Mouse (Mus musculus) thymus, adult 2 months (tissue): ENCODE data around the gene Gm20388. TPM values are rescaled to one million over a fixed set of nuclear protein-coding genes. Genes with fewer than 3 reads are reported as not detected.

Experiments
- DNase-seq: peaks from one replicate; pipeline ENCODE4 v3.0.0; 2021
- H3K27ac ChIP-seq: fragments of 200-500 bp; 2 replicates; pipeline ENCODE4 v1.5.1; 2012; ENCODE audit warnings: low read length, control low read depth; ENCODE audit not compliant: control insufficient read depth, insufficient read depth
- H3K27me3 ChIP-seq: fragments of 200-500 bp; 2 replicates; pipeline ENCODE4 v1.6.1; 2012; ENCODE audit warnings: mild to moderate bottlenecking, low read length, moderate library complexity, mixed read lengths; ENCODE audit not compliant: control insufficient read depth, insufficient read depth
- H3K36me3 ChIP-seq: fragments of 200-500 bp; 2 replicates; pipeline ENCODE4 v1.6.1; 2012; ENCODE audit warnings: mild to moderate bottlenecking, low read length, moderate library complexity; ENCODE audit not compliant: control insufficient read depth, insufficient read depth
- H3K4me1 ChIP-seq: fragments of 200-500 bp; replicated peaks from 2 replicates; pipeline ENCODE4 v1.6.1; 2012; ENCODE audit warnings: low read length; ENCODE audit not compliant: control insufficient read depth, insufficient read depth
- H3K4me3 ChIP-seq: fragments of 200-500 bp; 2 replicates; pipeline ENCODE4 v1.5.1; 2012; ENCODE audit warnings: mild to moderate bottlenecking, low read length, control low read depth, moderate library complexity; ENCODE audit not compliant: control insufficient read depth, insufficient read depth
- CTCF ChIP-seq: fragments of 200-500 bp; IDR thresholded peaks from 2 replicates; pipeline ENCODE4 v1.5.1; 2012; ENCODE audit warnings: mild to moderate bottlenecking, control low read depth, low read length, moderate library complexity, borderline replicate concordance; ENCODE audit not compliant: control insufficient read depth, poor library complexity, insufficient read depth; ENCODE audit errors: extremely low read depth
- POLR2A ChIP-seq: fragments of 200-500 bp; IDR thresholded peaks from 2 replicates; pipeline ENCODE4 v1.6.1; 2012; ENCODE audit warnings: mild to moderate bottlenecking, low read length, control low read depth, moderate library complexity; ENCODE audit not compliant: control insufficient read depth, poor library complexity, insufficient read depth; ENCODE audit errors: extremely low read depth
- WGBS: fragments of 180-500 bp; shearing (Covaris S2); methylation state at CpG from one replicate; pipeline ENCODE4 v1.1.7; 2018; 5-methylcytosine and 5-hydroxymethylcytosine counted together
- polyA plus RNA-seq: library from polyadenylated mRNA; depleted of rRNA; stranded (reverse); fragments of >200 nt; gene quantifications from 2 replicates; pipeline ENCODE4 v1.2.3, GENCODE M21; 2012

The Gm20388 gene
- polyA plus RNA-seq, 1 experiment, result 103 TPM

DNA sequence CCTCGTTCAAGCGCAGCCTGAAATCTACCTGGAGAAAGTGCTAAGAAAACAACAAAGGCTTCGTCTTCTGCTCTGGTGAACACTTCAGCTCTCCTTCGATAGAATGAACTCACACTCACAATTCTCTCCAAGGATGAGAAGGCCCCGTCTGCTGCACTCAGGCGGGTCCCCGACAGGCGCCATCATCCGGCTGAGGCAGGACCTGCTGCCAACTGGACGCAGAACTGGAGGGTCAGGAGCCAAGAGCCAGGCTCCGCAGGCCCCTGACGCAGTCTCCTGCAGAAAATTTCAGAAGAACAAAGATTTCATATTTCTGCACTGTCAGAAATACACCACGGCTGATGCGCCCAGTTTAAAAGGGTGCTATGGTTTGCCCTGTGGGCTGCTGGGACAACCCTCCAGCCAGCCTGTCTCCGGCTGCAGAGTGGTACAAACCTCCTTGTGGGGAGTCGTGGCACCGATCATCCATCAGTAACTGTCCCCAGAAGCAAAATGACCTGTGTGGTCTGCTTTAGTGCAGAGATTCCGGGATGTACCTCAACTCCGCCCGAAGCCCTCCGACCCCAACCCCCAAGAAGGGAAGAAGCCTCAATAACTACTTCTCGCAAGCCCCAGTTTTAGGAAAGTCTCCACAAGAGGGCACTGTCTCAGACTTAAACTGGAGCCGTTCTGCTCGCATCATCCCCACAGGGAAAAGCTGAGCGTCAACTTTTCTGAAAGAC, 3732.8 kb downstream of the Gm20388 start:
- Histone ChIP-seq H3K27me3 (no peaks in the 10 kb centered on the region), H3K4me3 (no peak overlapping the region), H3K27ac (no peak overlapping the region), H3K36me3 (no peaks in the 10 kb centered on the region), H3K4me1 (no peaks in the 10 kb centered on the region)
- WGBS, result 22% methylated on average over 25 of the region's 25 CpGs
- TF ChIP-seq POLR2A, result no peak
- 0 out of 2 replicates have a peak, but pooled peaks have one; percentile 24 for TF ChIP-seq CTCF
- DNase-seq, result peak; percentile 23

GRCm38 (mm10) chr8:123645229-123645628, 3734.6 kb downstream of the Gm20388 start:
- TF ChIP-seq POLR2A (no peak), CTCF (no peak)
- WGBS, result 87% methylated on average over 9 of the region's 9 CpGs
- no peaks in the 10 kb centered on the region for H3K27me3 ChIP-seq
- DNase-seq, result no peak
- no peaks in the 10 kb centered on the region for H3K36me3 ChIP-seq
- no peaks in the 10 kb centered on the region for H3K4me1 ChIP-seq
- no peak overlapping the region for H3K27ac ChIP-seq
- no peak overlapping the region for H3K4me3 ChIP-seq

GRCm38 (mm10) chr8:123648245-123649170, 3737.9 kb downstream of the Gm20388 start:
- Histone ChIP-seq H3K4me3 (no peak overlapping the region), H3K36me3 (no peaks in the 10 kb centered on the region), H3K27me3 (no peaks in the 10 kb centered on the region; the same call in 1 of the 2 replicates), H3K27ac (no peak overlapping the region), H3K4me1 (no peaks in the 10 kb centered on the region; the same call in 1 of the 2 replicates)
- TF ChIP-seq POLR2A (no peak), CTCF (no peak)
- 85% methylated on average over 17 of the region's 17 CpGs for WGBS
- no peak for DNase-seq

- H3K27me3 ChIP-seq, result peaks cover 8% of the 10 kb centered on the region
- 92% methylated on average over 12 of the region's 12 CpGs for WGBS
- TF ChIP-seq POLR2A, result no peak
- TF ChIP-seq CTCF, result no peak
- H3K4me1 ChIP-seq, result no peaks in the 10 kb centered on the region; the same call in 1 of the 2 replicates
- H3K36me3 ChIP-seq, result no peaks in the 10 kb centered on the region
- H3K4me3 ChIP-seq, result no peak overlapping the region
- DNase-seq, result no peak
- H3K27ac ChIP-seq, result no peak overlapping the region
Observed at GRCm38 (mm10) chr8:123649483-123649882, 3738.8 kb downstream of the Gm20388 start.

DNA sequence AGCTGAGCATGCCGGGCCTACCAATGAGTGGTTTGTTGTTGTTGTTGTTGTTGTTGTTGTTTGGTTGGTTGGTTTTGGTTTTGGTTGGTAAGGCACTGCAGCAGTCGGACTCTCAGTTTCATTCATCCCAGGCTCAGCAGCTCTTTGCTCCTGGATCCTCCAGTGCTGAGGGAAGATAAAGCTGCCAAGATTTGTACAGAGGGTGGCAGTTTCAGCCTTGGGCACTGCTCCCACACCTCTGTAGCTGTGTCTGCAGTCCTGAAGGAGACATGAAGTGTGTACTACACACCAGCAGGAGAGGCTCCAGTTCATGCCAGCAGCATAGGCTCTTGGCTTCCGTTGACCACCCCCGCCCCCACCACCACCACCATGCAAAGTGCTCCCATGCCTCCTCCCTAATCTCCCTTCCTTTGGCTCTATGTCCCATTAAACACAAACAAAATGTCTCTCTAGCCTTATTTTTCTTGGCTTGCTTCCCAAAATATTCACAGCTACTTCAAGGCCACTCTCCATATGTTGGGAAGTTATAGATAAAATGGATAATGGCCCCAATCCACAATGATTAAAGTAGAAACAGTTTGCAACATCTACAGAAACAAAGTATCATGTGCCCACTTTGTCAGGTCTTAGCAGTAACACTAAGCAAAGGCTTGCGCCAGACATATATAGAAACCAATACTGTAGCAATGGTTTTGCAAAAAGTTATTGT, 3740.9 kb downstream of the Gm20388 start:
- no peak for DNase-seq
- 88% methylated on average over 5 of the region's 5 CpGs for WGBS
- Histone ChIP-seq H3K36me3 (no peaks in the 10 kb centered on the region), H3K4me1 (no peaks in the 10 kb centered on the region; the same call in 1 of the 2 replicates), H3K27ac (no peak overlapping the region), H3K4me3 (no peak overlapping the region), H3K27me3 (peaks cover 8% of the 10 kb centered on the region)
- TF ChIP-seq CTCF, result no peak
- TF ChIP-seq POLR2A, result no peak

GRCm38 (mm10) chr8:123652641-123653040, 3742.0 kb downstream of the Gm20388 start:
- Histone ChIP-seq H3K36me3 (no peaks in the 10 kb centered on the region), H3K4me1 (no peaks in the 10 kb centered on the region; the same call in 1 of the 2 replicates), H3K4me3 (no peak overlapping the region), H3K27me3 (peaks cover 8% of the 10 kb centered on the region), H3K27ac (no peak overlapping the region)
- DNase-seq, result no peak
- TF ChIP-seq CTCF (no peak), POLR2A (no peak)
- 75% methylated on average over 4 of the region's 4 CpGs for WGBS
